Mouse (Mus musculus) forebrain, postnatal 0 days (tissue): ENCODE measurements around the gene Pnmt. TPM values are rescaled to one million over a fixed set of nuclear protein-coding genes. Genes with fewer than 3 reads are reported as not detected.
A peak's percentile ranks its signal among the peaks of the same experiment; 100 is the strongest.

Experiments
- ATAC-seq: fragments of 200-750 bp; cut with Nextera tagmentation; 2 replicates; pipeline ENCODE4 v1.8.0; 2017; ENCODE audit warnings: mild to moderate bottlenecking, moderate library complexity
- DNase-seq: peaks from one replicate; pipeline ENCODE4 v3.0.0-alpha.2; 2015
- H3K27ac ChIP-seq: fragments of 300-500 bp; sonication (generic); 2 replicates; pipeline ENCODE4 v1.5.1; 2014; ENCODE audit warnings: low read depth, mild to moderate bottlenecking, antibody characterized with exemption, low read length, moderate library complexity, mixed read lengths
- H3K27me3 ChIP-seq: fragments of 300-500 bp; sonication (generic); 2 replicates; pipeline ENCODE4 v1.6.1; 2014; ENCODE audit warnings: mild to moderate bottlenecking, low read length, mixed read lengths; ENCODE audit not compliant: insufficient read depth
- H3K36me3 ChIP-seq: fragments of 300-500 bp; sonication (generic); 2 replicates; pipeline ENCODE4 v1.6.1; 2014; ENCODE audit warnings: mild to moderate bottlenecking, moderate library complexity; ENCODE audit not compliant: insufficient read depth
- H3K4me1 ChIP-seq: fragments of 300-500 bp; sonication (generic); 2 replicates; pipeline ENCODE4 v1.6.1; 2014; ENCODE audit warnings: antibody characterized with exemption; ENCODE audit not compliant: insufficient read depth
- H3K4me2 ChIP-seq: fragments of 300-500 bp; sonication (generic); 2 replicates; pipeline ENCODE4 v1.6.1; 2014; ENCODE audit warnings: low read depth, mild to moderate bottlenecking, moderate library complexity
- H3K4me3 ChIP-seq: fragments of 300-500 bp; sonication (generic); 2 replicates; pipeline ENCODE4 v1.5.1; 2014; ENCODE audit warnings: low read depth, low read length, mixed read lengths
- H3K9ac ChIP-seq: fragments of 300-500 bp; sonication (generic); 2 replicates; pipeline ENCODE4 v1.6.1; 2014; ENCODE audit warnings: mild to moderate bottlenecking
- H3K9me3 ChIP-seq: fragments of 300-500 bp; sonication (generic); 2 replicates; pipeline ENCODE4 v1.6.1; 2016; ENCODE audit warnings: low read length
- CTCF ChIP-seq: sonication (generic); IDR thresholded peaks from 2 replicates; pipeline ENCODE4 v1.5.1; 2016; ENCODE audit warnings: antibody characterized with exemption, control low read depth, low read depth
- WGBS: fragments of 180-500 bp; shearing (Covaris S2); extraction: QIAGEN DNeasy Blood & Tissue Kit; methylation state at CpG from one replicate; pipeline ENCODE4 v1.1.7; 2014; 5-methylcytosine and 5-hydroxymethylcytosine counted together
- polyA plus RNA-seq: library from polyadenylated mRNA; unstranded; fragments of >200 nt; fragmentation: Nextera tagmentation; extraction: Ambion mirVana; gene quantifications from 2 replicates; pipeline ENCODE4 v1.2.1, GENCODE M21; 2015
- total RNA-seq: library from RNA; depleted of rRNA; stranded (reverse); fragments of >200 nt; gene quantifications from 2 replicates; pipeline ENCODE4 v1.2.3, GENCODE M21; 2014

The Pnmt gene
- total and polyA plus RNA-seq, 2 experiments from 2014 or later: 1.8 to 3.5 TPM

- Histone ChIP-seq H3K4me2 (no peak overlapping the region), H3K9ac (no peak overlapping the region), H3K27me3 (no peaks in the 10 kb centered on the region), H3K4me3 (no peak overlapping the region), H3K4me1 (peaks cover 13% of the 10 kb centered on the region), H3K36me3 (no peaks in the 10 kb centered on the region), H3K9me3 (no peaks in the 10 kb centered on the region), H3K27ac (peak overlapping the region; percentile 42; the same call in 1 of the 2 replicates)
- 83% methylated on average over 7 of the region's 7 CpGs for WGBS
- ATAC-seq: no peak
- no peak for TF ChIP-seq CTCF
- no peak for DNase-seq
Measured at GRCm38 (mm10) chr11:98367863-98368186, 18.4 kb upstream of the Pnmt start.

- TF ChIP-seq CTCF: no peak
- Histone ChIP-seq H3K36me3 (no peaks in the 10 kb centered on the region), H3K27ac (peak overlapping the region; percentile 29), H3K4me1 (peaks cover 13% of the 10 kb centered on the region), H3K9ac (no peak overlapping the region), H3K27me3 (no peaks in the 10 kb centered on the region), H3K4me2 (no peak overlapping the region), H3K9me3 (no peaks in the 10 kb centered on the region), H3K4me3 (no peak overlapping the region)
- WGBS: 60% methylated on average over 6 of the region's 6 CpGs
- ATAC-seq (peak; percentile 81), DNase-seq (peak; percentile 79)
Measured at GRCm38 (mm10) chr11:98369337-98369736, 16.9 kb upstream of the Pnmt start.

- Histone ChIP-seq H3K4me1 (peaks cover 13% of the 10 kb centered on the region), H3K27ac (no peak overlapping the region), H3K36me3 (peaks cover 10% of the 10 kb centered on the region), H3K9me3 (no peaks in the 10 kb centered on the region), H3K4me2 (no peak overlapping the region), H3K9ac (no peak overlapping the region), H3K27me3 (no peaks in the 10 kb centered on the region), H3K4me3 (no peak overlapping the region)
- ATAC-seq (no peak), DNase-seq (no peak)
- no peak for TF ChIP-seq CTCF
- 65% methylated on average over 2 of the region's 2 CpGs for WGBS
Measured at GRCm38 (mm10) chr11:98370588-98370987, 15.7 kb upstream of the Pnmt start.

GRCm38 (mm10) chr11:98371556-98372240 lies 14.6 kb upstream of the Pnmt start:
- TF ChIP-seq CTCF: no peak
- Histone ChIP-seq H3K27ac (peak overlapping the region; percentile 69), H3K27me3 (no peaks in the 10 kb centered on the region), H3K36me3 (peaks cover 21% of the 10 kb centered on the region), H3K4me2 (peak overlapping the region; percentile 5; the same call in 1 of the 2 replicates), H3K4me1 (peaks cover 13% of the 10 kb centered on the region), H3K9ac (no peak overlapping the region), H3K4me3 (no peak overlapping the region), H3K9me3 (no peaks in the 10 kb centered on the region)
- DNase-seq (peak; percentile 72), ATAC-seq (peak; percentile 69)
- WGBS: 26% methylated on average over 9 of the region's 10 CpGs

- 2% methylated on average over 2 of the region's 2 CpGs for WGBS
- TF ChIP-seq CTCF: peak; percentile 88
- ATAC-seq: no peak
- Histone ChIP-seq H3K9me3 (no peaks in the 10 kb centered on the region), H3K36me3 (peaks cover 27% of the 10 kb centered on the region), H3K27ac (peak overlapping the region; percentile 69; the same call in 1 of the 2 replicates), H3K9ac (no peak overlapping the region), H3K27me3 (no peaks in the 10 kb centered on the region), H3K4me2 (no peak overlapping the region), H3K4me3 (no peak overlapping the region), H3K4me1 (peaks cover 13% of the 10 kb centered on the region)
- peak; percentile 79 for DNase-seq
Measured at GRCm38 (mm10) chr11:98372406-98372805, 13.8 kb upstream of the Pnmt start.

GRCm38 (mm10) chr11:98373244-98373643 lies 13.0 kb upstream of the Pnmt start:
- Histone ChIP-seq H3K4me1 (peaks cover 13% of the 10 kb centered on the region), H3K4me3 (no peak overlapping the region), H3K27me3 (no peaks in the 10 kb centered on the region), H3K27ac (no peak overlapping the region), H3K9ac (no peak overlapping the region), H3K4me2 (no peak overlapping the region), H3K36me3 (peaks cover 35% of the 10 kb centered on the region), H3K9me3 (no peaks in the 10 kb centered on the region)
- no peak for TF ChIP-seq CTCF
- WGBS: 66% methylated on average over 6 of the region's 6 CpGs
- DNase-seq (no peak), ATAC-seq (no peak)

- WGBS: 61% methylated on average over 8 of the region's 8 CpGs
- no peak for DNase-seq
- no peaks in the 10 kb centered on the region for H3K27me3 ChIP-seq
- no peak for TF ChIP-seq CTCF
- H3K9ac ChIP-seq: no peak overlapping the region
- no peaks in the 10 kb centered on the region for H3K9me3 ChIP-seq
- H3K27ac ChIP-seq: no peak overlapping the region
- no peak for ATAC-seq
- peaks cover 43% of the 10 kb centered on the region for H3K36me3 ChIP-seq
- H3K4me2 ChIP-seq: no peak overlapping the region
- peaks cover 13% of the 10 kb centered on the region for H3K4me1 ChIP-seq
- H3K4me3 ChIP-seq: no peak overlapping the region
Measured at GRCm38 (mm10) chr11:98374266-98374665, 12.0 kb upstream of the Pnmt start.
